Mouse (Mus musculus) left cerebral cortex, postnatal 10 days (tissue): ENCODE measurements around the gene Padi1. TPM values are rescaled to one million over a fixed set of nuclear protein-coding genes. Genes with fewer than 3 reads are reported as not detected.
A peak's percentile ranks its signal among the peaks of the same experiment; 100 is the strongest.

ENCODE experiments used
- DNase-seq, 2 experiments: peaks; one replicate each; pipeline ENCODE4 v3.0.0; 2021 to 2022; ENCODE audit warnings: low spot score in 2 of 2, mixed read lengths in 1 of 2; ENCODE audit errors: extremely low spot score in 1 of 2
- intact Hi-C: fragments of 180-260 bp; cut with DNase I; formaldehyde crosslinking; loops from one replicate; pipeline ENCODE4 v1.15.1; 2025
- total RNA-seq, 2 experiments: library from RNA; stranded (reverse); gene quantifications; 2 replicates each; pipeline ENCODE4 v1.2.3; 2021

The Padi1 gene
- total RNA-seq, 2 experiments from 2014 or later, result 0.11 to 0.14 TPM

DNA sequence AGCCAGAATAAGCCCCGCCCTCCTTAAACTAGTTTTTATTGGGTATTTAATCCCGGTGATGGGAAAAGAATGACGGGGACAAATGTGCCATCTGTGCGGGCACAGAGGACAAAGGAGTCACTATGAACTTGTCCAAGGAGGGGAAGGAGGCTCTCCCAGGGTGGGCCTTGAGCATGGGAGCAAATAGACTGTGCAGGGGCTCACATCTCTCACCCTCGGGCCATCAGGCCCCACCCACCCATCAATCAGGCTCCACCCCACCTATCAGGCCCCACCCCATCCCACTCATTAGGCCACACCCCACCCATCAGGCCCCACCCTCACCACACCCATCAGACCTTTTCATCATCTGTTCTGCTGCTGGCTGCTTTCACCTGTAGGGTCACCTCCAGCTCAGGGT, 76.6 kb downstream of the Padi1 start:
- intact Hi-C loops, result no loop called here
- no peak for DNase-seq

DNA sequence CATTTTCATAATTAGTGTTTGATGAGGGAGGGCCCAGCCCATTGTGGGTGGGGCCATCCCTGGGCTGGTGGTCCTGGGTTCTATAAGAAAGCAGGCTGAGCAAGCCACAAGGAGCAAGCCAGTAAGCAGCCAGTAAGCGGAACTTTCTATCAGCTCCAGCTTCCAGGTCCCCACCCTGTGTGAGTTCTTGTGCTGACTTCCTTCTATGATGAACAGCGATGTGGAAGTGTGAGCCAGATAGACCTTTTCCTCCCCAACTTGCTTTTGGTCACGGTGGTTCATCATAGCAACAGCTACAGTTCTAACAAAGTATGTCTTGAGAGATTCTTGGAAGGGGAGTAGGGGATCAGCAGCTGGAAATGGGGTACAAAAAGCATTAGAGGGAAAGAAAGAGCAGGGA, 79.6 kb downstream of the Padi1 start:
- intact Hi-C loops, result no loop called here
- DNase-seq, result no peak

DNA sequence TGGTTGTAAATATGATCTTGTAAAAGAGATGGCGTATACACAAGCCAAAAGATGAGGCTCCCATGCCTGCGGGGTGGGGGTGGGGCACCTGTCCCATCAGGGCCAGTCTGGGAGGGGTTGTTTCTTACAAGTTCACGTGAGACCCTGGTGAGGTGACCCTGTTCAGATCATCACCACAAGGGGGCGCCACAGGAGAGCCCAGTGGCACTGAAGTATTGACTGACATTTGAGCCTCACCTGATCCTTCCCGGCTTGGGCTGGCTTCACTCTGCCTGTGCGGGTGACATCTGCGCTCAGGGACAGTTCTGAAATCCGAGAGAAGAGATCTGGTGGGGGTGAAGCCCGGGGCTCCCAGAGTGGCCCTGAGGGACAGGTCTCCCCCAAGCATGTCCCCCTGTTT, 82.4 kb downstream of the Padi1 start:
- intact Hi-C loops, result no loop called here
- DNase-seq, result peak in 1 of 2 experiments; percentile 59

Other genes starting within 250 kb of the Padi1 start
- 10 to 100 TPM; 47.9 to 51.6 TPM for gene Arhgef10l, start 179.8 kb downstream of the Padi1 start, total RNA-seq
- gene Rcc2, start 145.2 kb downstream of the Padi1 start, total RNA-seq, result 10 to 100 TPM; 51.8 to 51.9 TPM
- under 1 TPM; 0.49 to 0.87 TPM for gene Padi6, start 103.1 kb downstream of the Padi1 start, total RNA-seq
- gene Padi4, start 71.5 kb downstream of the Padi1 start, total RNA-seq, result not detected
- gene Padi3, start 35.1 kb downstream of the Padi1 start, total RNA-seq, result not detected
- 1 to 10 TPM; 3.3 to 4.9 TPM for gene Padi2, start 60.6 kb upstream of the Padi1 start, total RNA-seq
- gene Sdhb, start 115.4 kb upstream of the Padi1 start, total RNA-seq, result 100 to 1,000 TPM; 197 to 203 TPM
- 100 to 1,000 TPM; 241 to 250 TPM for gene Atp13a2, start 141.1 kb upstream of the Padi1 start, total RNA-seq
- gene Mfap2, start 164.6 kb upstream of the Padi1 start, total RNA-seq, result 10 to 100 TPM in 1 of 2 experiments, 1 to 10 TPM in 1; 9.3 to 14.8 TPM
- 10 to 100 TPM; 44.5 to 45.2 TPM for gene Crocc, start 214.8 kb upstream of the Padi1 start, total RNA-seq
- 10 to 100 TPM; 41.8 to 42.9 TPM for gene Necap2, start 232.6 kb upstream of the Padi1 start, total RNA-seq
- under 1 TPM; 0.17 to 0.59 TPM for gene Spata21, start 242.6 kb upstream of the Padi1 start, total RNA-seq